Mouse (Mus musculus): ENCODE results near the gene Runx1. TPM values are rescaled to one million over a fixed set of nuclear protein-coding genes. Genes with fewer than 3 reads are reported as not detected.

Runx1 gene
- total RNA-seq, 1 experiment, result 7.4 TPM

DNA sequence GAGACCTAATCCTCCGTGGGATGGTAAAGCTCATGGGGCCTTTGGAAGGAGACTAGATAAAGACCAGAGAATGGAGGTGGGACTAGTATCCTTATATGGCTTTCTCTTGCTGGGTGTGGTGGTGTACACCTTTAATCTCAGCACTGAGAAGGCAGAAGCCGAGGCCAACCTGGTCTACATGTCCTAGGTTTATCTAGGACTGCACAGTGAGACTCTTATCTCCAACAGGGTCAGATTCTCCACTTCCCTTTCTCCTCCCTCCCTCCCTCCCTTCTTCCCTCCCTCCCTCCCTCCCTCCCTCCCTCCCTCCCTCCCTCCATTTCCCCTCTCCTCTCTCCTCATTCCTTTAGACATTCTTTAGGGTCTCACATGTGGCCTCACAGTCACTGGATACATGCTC, 118.8 kb downstream of the Runx1 start:
- no peaks in the 10 kb centered on the region for H3K36me3 ChIP-seq (ENCODE audit: control insufficient read depth, insufficient read depth, low read length, poor library complexity, severe bottlenecking)
- in situ Hi-C loops (cut with MboI; ENCODE audit: low sequenced_read_pairs in 2 of 2, unreplicated experiment in 2 of 2), result no loop called here
- no peaks in the 10 kb centered on the region for H3K9me3 ChIP-seq (ENCODE audit: control insufficient read depth, insufficient read depth, low read depth, low read length)
- no peak overlapping the region for H3K27ac ChIP-seq (ENCODE audit: insufficient read depth, low read depth, low read length, poor library complexity, severe bottlenecking)
- TF ChIP-seq ZNF384 (IDR thresholded peaks at IDR 0.05; ENCODE audit: low read depth, low read length) (no peak), HCFC1 (IDR thresholded peaks at IDR 0.05; ENCODE audit: borderline replicate concordance, insufficient read depth, low read length) (no peak), CHD2 (IDR thresholded peaks at IDR 0.05; ENCODE audit: low read depth, low read length) (no peak), MAFK (IDR thresholded peaks at IDR 0.05; ENCODE audit: insufficient read depth, low read depth, low read length) (no peak), ZC3H11A (IDR thresholded peaks at IDR 0.05; ENCODE audit: borderline replicate concordance, low read depth, low read length) (no peak)
- H3K4me1 ChIP-seq (ENCODE audit: control insufficient read depth in 2 of 2, insufficient read depth in 2 of 2, low read length in 2 of 2, poor library complexity in 1 of 2), result peaks cover 0 to 5% of the 10 kb centered on the region in 2 experiments; a peak in 1 of 4 replicates
- no peak for DNase-seq (ENCODE audit: low read depth, low spot score)
- no peak overlapping the region for H3K4me3 ChIP-seq (ENCODE audit: insufficient read depth in 1 of 2, low read depth in 1 of 2, low read length in 2 of 2, poor library complexity in 1 of 2, severe bottlenecking in 1 of 2)
- no peak overlapping the region for H3K9ac ChIP-seq (ENCODE audit: insufficient read depth, low read depth, low read length, poor library complexity, severe bottlenecking)

GRCm38 (mm10) chr16:92705564-92706458, 120.1 kb downstream of the Runx1 start:
- in situ Hi-C loops (cut with MboI; ENCODE audit: low sequenced_read_pairs in 2 of 2, unreplicated experiment in 2 of 2), result no loop called here
- TF ChIP-seq ZNF384 (IDR thresholded peaks at IDR 0.05; ENCODE audit: low read depth, low read length) (no peak), ZC3H11A (IDR thresholded peaks at IDR 0.05; ENCODE audit: borderline replicate concordance, low read depth, low read length) (no peak), CHD2 (IDR thresholded peaks at IDR 0.05; ENCODE audit: low read depth, low read length) (no peak), MAFK (IDR thresholded peaks at IDR 0.05; ENCODE audit: insufficient read depth, low read depth, low read length) (no peak), HCFC1 (IDR thresholded peaks at IDR 0.05; ENCODE audit: borderline replicate concordance, insufficient read depth, low read length) (no peak)
- Histone ChIP-seq H3K27ac (ENCODE audit: insufficient read depth, low read depth, low read length, poor library complexity, severe bottlenecking) (no peak overlapping the region), H3K4me3 (ENCODE audit: insufficient read depth in 1 of 2, low read depth in 1 of 2, low read length in 2 of 2, poor library complexity in 1 of 2, severe bottlenecking in 1 of 2) (no peak overlapping the region), H3K9me3 (ENCODE audit: control insufficient read depth, insufficient read depth, low read depth, low read length) (no peaks in the 10 kb centered on the region), H3K36me3 (ENCODE audit: control insufficient read depth, insufficient read depth, low read length, poor library complexity, severe bottlenecking) (no peaks in the 10 kb centered on the region), H3K4me1 (ENCODE audit: control insufficient read depth in 2 of 2, insufficient read depth in 2 of 2, low read length in 2 of 2, poor library complexity in 1 of 2) (peaks cover 0 to 5% of the 10 kb centered on the region in 2 experiments; a peak in 1 of 4 replicates), H3K9ac (ENCODE audit: insufficient read depth, low read depth, low read length, poor library complexity, severe bottlenecking) (no peak overlapping the region)
- DNase-seq (ENCODE audit: low read depth, low spot score), result no peak

GRCm38 (mm10) chr16:92703850-92704249, 122.1 kb downstream of the Runx1 start:
- Histone ChIP-seq H3K27ac (ENCODE audit: insufficient read depth, low read depth, low read length, poor library complexity, severe bottlenecking) (no peak overlapping the region), H3K9ac (ENCODE audit: insufficient read depth, low read depth, low read length, poor library complexity, severe bottlenecking) (no peak overlapping the region), H3K9me3 (ENCODE audit: control insufficient read depth, insufficient read depth, low read depth, low read length) (no peaks in the 10 kb centered on the region), H3K36me3 (ENCODE audit: control insufficient read depth, insufficient read depth, low read length, poor library complexity, severe bottlenecking) (no peaks in the 10 kb centered on the region), H3K4me1 (ENCODE audit: control insufficient read depth in 2 of 2, insufficient read depth in 2 of 2, low read length in 2 of 2, poor library complexity in 1 of 2) (peaks cover 0 to 3% of the 10 kb centered on the region in 2 experiments; a peak in 1 of 4 replicates), H3K4me3 (ENCODE audit: insufficient read depth in 1 of 2, low read depth in 1 of 2, low read length in 2 of 2, poor library complexity in 1 of 2, severe bottlenecking in 1 of 2) (no peak overlapping the region)
- no peak for DNase-seq (ENCODE audit: low read depth, low spot score)
- in situ Hi-C loops (cut with MboI; ENCODE audit: low sequenced_read_pairs in 2 of 2, unreplicated experiment in 2 of 2), result no loop called here
- no peak for TF ChIP-seq MAFK (IDR thresholded peaks at IDR 0.05; ENCODE audit: insufficient read depth, low read depth, low read length)
- no peak for TF ChIP-seq CHD2 (IDR thresholded peaks at IDR 0.05; ENCODE audit: low read depth, low read length)
- TF ChIP-seq ZNF384 (IDR thresholded peaks at IDR 0.05; ENCODE audit: low read depth, low read length), result no peak
- TF ChIP-seq ZC3H11A (IDR thresholded peaks at IDR 0.05; ENCODE audit: borderline replicate concordance, low read depth, low read length), result no peak
- TF ChIP-seq HCFC1 (IDR thresholded peaks at IDR 0.05; ENCODE audit: borderline replicate concordance, insufficient read depth, low read length), result no peak

GRCm38 (mm10) chr16:92699531-92700397, 126.2 kb downstream of the Runx1 start:
- TF ChIP-seq MAFK (IDR thresholded peaks at IDR 0.05; ENCODE audit: insufficient read depth, low read depth, low read length) (no peak), CHD2 (IDR thresholded peaks at IDR 0.05; ENCODE audit: low read depth, low read length) (no peak), ZNF384 (IDR thresholded peaks at IDR 0.05; ENCODE audit: low read depth, low read length) (no peak), HCFC1 (IDR thresholded peaks at IDR 0.05; ENCODE audit: borderline replicate concordance, insufficient read depth, low read length) (no peak), ZC3H11A (IDR thresholded peaks at IDR 0.05; ENCODE audit: borderline replicate concordance, low read depth, low read length) (no peak)
- peaks cover 0 to 4% of the 10 kb centered on the region in 2 experiments; a peak in 1 of 4 replicates for H3K4me1 ChIP-seq (ENCODE audit: control insufficient read depth in 2 of 2, insufficient read depth in 2 of 2, low read length in 2 of 2, poor library complexity in 1 of 2)
- no peak overlapping the region for H3K27ac ChIP-seq (ENCODE audit: insufficient read depth, low read depth, low read length, poor library complexity, severe bottlenecking)
- H3K36me3 ChIP-seq (ENCODE audit: control insufficient read depth, insufficient read depth, low read length, poor library complexity, severe bottlenecking), result no peaks in the 10 kb centered on the region
- H3K9me3 ChIP-seq (ENCODE audit: control insufficient read depth, insufficient read depth, low read depth, low read length), result no peaks in the 10 kb centered on the region
- in situ Hi-C loops (cut with MboI; ENCODE audit: low sequenced_read_pairs in 2 of 2, unreplicated experiment in 2 of 2), result loop anchor here in 1 of 2 experiments (10.0 kb wide), 1 partner anchor 1385 kb away; the partner anchor contains the start of gene Sim2
- no peak for DNase-seq (ENCODE audit: low read depth, low spot score)
- H3K9ac ChIP-seq (ENCODE audit: insufficient read depth, low read depth, low read length, poor library complexity, severe bottlenecking), result no peak overlapping the region
- no peak overlapping the region for H3K4me3 ChIP-seq (ENCODE audit: insufficient read depth in 1 of 2, low read depth in 1 of 2, low read length in 2 of 2, poor library complexity in 1 of 2, severe bottlenecking in 1 of 2)

Data from ES-E14 (cell line).